Mouse (Mus musculus) heart, embryonic 12.5 days (tissue): ENCODE measurements around the gene Mia2. TPM values are rescaled to one million over a fixed set of nuclear protein-coding genes. Genes with fewer than 3 reads are reported as not detected.

Experiments used
- ATAC-seq: fragments of 200-750 bp; cut with Nextera tagmentation; 2 replicates; pipeline ENCODE4 v1.8.0; 2017; ENCODE audit warnings: moderate TSS enrichment, moderate library complexity; ENCODE audit not compliant: insufficient number of reproducible peaks, low FRiP score
- H3K27ac ChIP-seq: fragments of 300-500 bp; sonication (generic); 2 replicates; pipeline ENCODE4 v1.5.1; 2016; ENCODE audit warnings: mild to moderate bottlenecking, moderate library complexity; ENCODE audit not compliant: poor library complexity, severe bottlenecking
- H3K27me3 ChIP-seq: fragments of 300-500 bp; sonication (generic); replicated peaks from 2 replicates; pipeline ENCODE4 v1.6.1; 2016; ENCODE audit warnings: mild to moderate bottlenecking, moderate library complexity
- H3K36me3 ChIP-seq: fragments of 300-500 bp; sonication (generic); 2 replicates; pipeline ENCODE4 v1.6.1; 2016; ENCODE audit warnings: mild to moderate bottlenecking, moderate library complexity
- H3K4me1 ChIP-seq: fragments of 300-500 bp; sonication (generic); replicated peaks from 2 replicates; pipeline ENCODE4 v1.6.1; 2016; ENCODE audit warnings: mild to moderate bottlenecking
- H3K4me2 ChIP-seq: fragments of 300-500 bp; sonication (generic); 2 replicates; pipeline ENCODE4 v1.6.1; 2016; ENCODE audit warnings: mild to moderate bottlenecking, moderate library complexity
- H3K4me3 ChIP-seq: fragments of 300-500 bp; sonication (generic); 2 replicates; pipeline ENCODE4 v1.5.1; 2016; ENCODE audit warnings: mild to moderate bottlenecking
- H3K9ac ChIP-seq: fragments of 300-500 bp; sonication (generic); 2 replicates; pipeline ENCODE4 v1.6.1; 2016; ENCODE audit warnings: mild to moderate bottlenecking, moderate library complexity
- H3K9me3 ChIP-seq: fragments of 300-500 bp; sonication (generic); replicated peaks from 2 replicates; pipeline ENCODE4 v1.6.1; 2016; ENCODE audit warnings: mild to moderate bottlenecking, moderate library complexity
- WGBS: fragments of 180-500 bp; shearing (Covaris S2); methylation state at CpG from one replicate; pipeline ENCODE4 v1.1.7; 2016; 5-methylcytosine and 5-hydroxymethylcytosine counted together
- polyA plus RNA-seq: library from polyadenylated mRNA; unstranded; fragments of >200 nt; fragmentation: Nextera tagmentation; extraction: Ambion mirVana; gene quantifications from 2 replicates; pipeline ENCODE4 v1.2.1, GENCODE M21; 2016

Mia2 gene
- polyA plus RNA-seq, 1 experiment from 2014 or later: 48.5 TPM

- Histone ChIP-seq H3K4me2 (no peak overlapping the region), H3K9ac (no peak overlapping the region), H3K27ac (no peak overlapping the region), H3K27me3 (no peaks in the 10 kb centered on the region), H3K36me3 (peaks cover 26% of the 10 kb centered on the region), H3K4me1 (peaks cover 8% of the 10 kb centered on the region; the same call in 1 of the 2 replicates), H3K9me3 (no peaks in the 10 kb centered on the region), H3K4me3 (no peak overlapping the region)
- no peak for ATAC-seq
- WGBS: 90% methylated on average over 6 of the region's 6 CpGs
Measured at GRCm38 (mm10) chr12:59205571-59205970, 110.0 kb downstream of the Mia2 start.

- no peaks in the 10 kb centered on the region for H3K27me3 ChIP-seq
- peaks cover 23% of the 10 kb centered on the region for H3K36me3 ChIP-seq
- no peak overlapping the region for H3K4me3 ChIP-seq
- H3K9me3 ChIP-seq: no peaks in the 10 kb centered on the region
- 83% methylated on average over 4 of the region's 4 CpGs for WGBS
- no peak overlapping the region for H3K27ac ChIP-seq
- H3K9ac ChIP-seq: no peak overlapping the region
- H3K4me1 ChIP-seq: peaks cover 8% of the 10 kb centered on the region; the same call in 1 of the 2 replicates
- H3K4me2 ChIP-seq: no peak overlapping the region
- ATAC-seq: no peak
Measured at GRCm38 (mm10) chr12:59206208-59206999, 110.8 kb downstream of the Mia2 start.

- WGBS: 80% methylated on average over 3 of the region's 3 CpGs
- Histone ChIP-seq H3K9me3 (no peaks in the 10 kb centered on the region; the same call in 1 of the 2 replicates), H3K4me3 (no peak overlapping the region), H3K9ac (no peak overlapping the region), H3K27ac (no peak overlapping the region), H3K27me3 (no peaks in the 10 kb centered on the region), H3K4me2 (no peak overlapping the region), H3K4me1 (peaks cover 8% of the 10 kb centered on the region; the same call in 1 of the 2 replicates), H3K36me3 (peaks cover 28% of the 10 kb centered on the region)
- ATAC-seq: no peak
Measured at GRCm38 (mm10) chr12:59207000-59207390, 111.4 kb downstream of the Mia2 start.

- Histone ChIP-seq H3K9ac (no peak overlapping the region), H3K27ac (no peak overlapping the region), H3K4me1 (peaks cover 8% of the 10 kb centered on the region; the same call in 1 of the 2 replicates), H3K9me3 (peaks cover 3% of the 10 kb centered on the region; the same call in 1 of the 2 replicates), H3K27me3 (no peaks in the 10 kb centered on the region), H3K4me2 (no peak overlapping the region), H3K4me3 (no peak overlapping the region), H3K36me3 (peaks cover 30% of the 10 kb centered on the region)
- WGBS: 55% methylated on average over 1 of the region's 1 CpGs
- no peak for ATAC-seq
Measured at GRCm38 (mm10) chr12:59207814-59208213, 112.2 kb downstream of the Mia2 start.

- Histone ChIP-seq H3K4me1 (peaks cover 16% of the 10 kb centered on the region), H3K27me3 (no peaks in the 10 kb centered on the region), H3K4me2 (no peak overlapping the region), H3K9ac (no peak overlapping the region), H3K27ac (no peak overlapping the region), H3K36me3 (peaks cover 15% of the 10 kb centered on the region), H3K9me3 (peaks cover 4% of the 10 kb centered on the region; the same call in 1 of the 2 replicates), H3K4me3 (no peak overlapping the region)
- 90% methylated on average over 4 of the region's 4 CpGs for WGBS
- no peak for ATAC-seq
Measured at GRCm38 (mm10) chr12:59216176-59216575, 120.6 kb downstream of the Mia2 start.

GRCm38 (mm10) chr12:59216676-59217266 is 121.2 kb downstream of the Mia2 start:
- Histone ChIP-seq H3K4me2 (no peak overlapping the region), H3K4me1 (peaks cover 16% of the 10 kb centered on the region), H3K9me3 (peaks cover 4% of the 10 kb centered on the region; the same call in 1 of the 2 replicates), H3K9ac (no peak overlapping the region), H3K27ac (no peak overlapping the region), H3K4me3 (no peak overlapping the region), H3K36me3 (peaks cover 9% of the 10 kb centered on the region), H3K27me3 (no peaks in the 10 kb centered on the region)
- no peak for ATAC-seq
- WGBS: 74% methylated on average over 6 of the region's 6 CpGs

- Histone ChIP-seq H3K27ac (no peak overlapping the region), H3K4me1 (peaks cover 16% of the 10 kb centered on the region), H3K27me3 (no peaks in the 10 kb centered on the region), H3K9ac (peak overlapping the region; percentile 34; the same call in 1 of the 2 replicates), H3K4me3 (no peak overlapping the region), H3K4me2 (peak overlapping the region; percentile 98), H3K36me3 (peaks cover 3% of the 10 kb centered on the region), H3K9me3 (0 out of 2 replicates have a peak, but pooled peaks cover 4% of the 10 kb centered on the region)
- WGBS: 76% methylated on average over 3 of the region's 3 CpGs
- ATAC-seq: no peak
Measured at GRCm38 (mm10) chr12:59217331-59217730, 121.7 kb downstream of the Mia2 start.

GRCm38 (mm10) chr12:59218640-59219321 is 123.2 kb downstream of the Mia2 start:
- Histone ChIP-seq H3K27ac (peak overlapping the region; percentile 80), H3K27me3 (no peaks in the 10 kb centered on the region), H3K9ac (peak overlapping the region; percentile 86), H3K9me3 (no peaks in the 10 kb centered on the region), H3K4me1 (peaks cover 16% of the 10 kb centered on the region), H3K36me3 (no peaks in the 10 kb centered on the region), H3K4me3 (peak overlapping the region; percentile 83), H3K4me2 (peak overlapping the region; percentile 98)
- ATAC-seq: peak; percentile 12; the same call in 1 of the 2 replicates
- under 1% methylated on average over 66 of the region's 69 CpGs for WGBS

- H3K9ac ChIP-seq: peak within 1 kb of the TSS; percentile 86
- H3K4me1 ChIP-seq: peaks cover 16% of the 10 kb centered on the region
- peak; percentile 97 for ATAC-seq
- H3K9me3 ChIP-seq: no peaks in the 10 kb centered on the region
- H3K27ac ChIP-seq: peak within 1 kb of the TSS; percentile 92
- peak within 1 kb of the TSS; percentile 98 for H3K4me2 ChIP-seq
- H3K4me3 ChIP-seq: peak within 1 kb of the TSS; percentile 83
- H3K36me3 ChIP-seq: no peaks in the 10 kb centered on the region
- H3K27me3 ChIP-seq: no peaks in the 10 kb centered on the region
- WGBS: under 1% methylated on average over 109 of the region's 109 CpGs
Measured at GRCm38 (mm10) chr12:59219325-59220225, 124.0 kb downstream of the Mia2 start, which contains the start of gene Fbxo33. Gene Fbxo33, minus strand, starts transcription at chr12:59219725.

- no peak for ATAC-seq
- H3K36me3 ChIP-seq: no peaks in the 10 kb centered on the region
- H3K27ac ChIP-seq: no peak overlapping the region
- H3K4me1 ChIP-seq: no peaks in the 10 kb centered on the region
- H3K9me3 ChIP-seq: 0 out of 2 replicates have a peak, but pooled peaks cover 4% of the 10 kb centered on the region
- H3K27me3 ChIP-seq: no peaks in the 10 kb centered on the region
- no peak overlapping the region for H3K4me2 ChIP-seq
- no peak overlapping the region for H3K4me3 ChIP-seq
- 83% methylated on average over 5 of the region's 5 CpGs for WGBS
- H3K9ac ChIP-seq: no peak overlapping the region
Measured at GRCm38 (mm10) chr12:59228401-59228800, 132.8 kb downstream of the Mia2 start.
